Mouse (Mus musculus) thymus, adult 2 months (tissue): Measurements from ENCODE around the gene Arnt2.

Experiments
- CTCF ChIP-seq: fragments of 200-500 bp; IDR thresholded peaks from 2 replicates; pipeline ENCODE4 v1.5.1; 2012; ENCODE audit warnings: mild to moderate bottlenecking, control low read depth, low read length, moderate library complexity, borderline replicate concordance; ENCODE audit not compliant: control insufficient read depth, poor library complexity, insufficient read depth; ENCODE audit errors: extremely low read depth
- POLR2A ChIP-seq: fragments of 200-500 bp; IDR thresholded peaks from 2 replicates; pipeline ENCODE4 v1.6.1; 2012; ENCODE audit warnings: mild to moderate bottlenecking, low read length, control low read depth, moderate library complexity; ENCODE audit not compliant: control insufficient read depth, poor library complexity, insufficient read depth; ENCODE audit errors: extremely low read depth

- TF ChIP-seq CTCF (no peak), POLR2A (no peak)
Measured at GRCm38 (mm10) chr7:84254311-84254710, 155.7 kb downstream of the Arnt2 start.
